Mouse (Mus musculus): Measurements from ENCODE around the gene Tigd3. TPM values are rescaled to one million over a fixed set of nuclear protein-coding genes. Genes with fewer than 3 reads are reported as not detected.

Gene Tigd3
- total and polyA plus RNA-seq, 3 experiments: 0.90 to 2.0 (median 1.0) TPM

DNA sequence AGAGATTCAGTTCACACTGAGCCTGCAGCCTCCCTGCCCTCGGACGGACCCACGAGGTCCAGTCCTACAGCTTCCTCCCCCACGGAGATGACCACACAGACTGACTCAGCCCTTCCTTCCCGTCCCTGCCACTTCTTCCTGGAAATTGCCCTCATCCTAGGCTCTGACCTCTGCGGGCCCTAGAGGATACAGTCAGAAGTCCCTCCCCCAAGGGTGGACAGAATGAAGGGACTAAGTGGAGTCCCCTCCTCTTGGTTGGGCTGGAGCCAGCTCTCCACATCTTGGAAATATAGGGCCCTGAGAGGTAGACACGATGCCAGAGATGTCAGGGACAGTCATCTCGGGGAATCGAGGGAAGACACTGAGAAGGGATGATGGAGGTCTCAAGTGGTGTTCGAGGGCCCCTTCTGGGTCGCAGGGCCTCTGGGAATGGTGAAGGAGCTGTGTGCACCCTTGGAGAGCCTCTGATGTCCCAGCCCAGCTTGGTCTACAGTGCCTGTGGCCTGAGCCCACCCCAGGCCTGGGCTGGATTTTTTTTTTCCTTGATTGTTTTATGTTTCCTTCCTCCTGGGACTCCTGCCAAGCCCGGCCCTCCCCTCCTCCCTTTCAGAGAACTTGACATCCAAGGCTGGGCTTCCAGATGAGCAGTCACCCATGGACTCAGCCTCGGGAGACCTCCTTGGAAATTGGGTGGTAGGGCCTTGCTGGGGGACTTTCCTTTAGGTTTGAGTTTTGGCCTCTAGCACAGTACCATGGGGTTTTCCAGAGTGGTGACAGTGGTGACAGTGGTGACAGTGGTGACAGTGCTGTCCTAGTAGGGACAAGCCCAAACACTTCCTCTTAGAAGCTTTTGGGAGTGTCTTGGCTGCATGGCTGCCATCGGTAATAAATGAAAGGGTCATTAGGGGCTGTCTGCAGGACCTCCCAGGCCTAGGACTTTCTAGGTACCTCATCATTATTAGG is 36.0 kb upstream of the Tigd3 start:
- ATAC-seq (ENCODE audit: extremely low read depth, insufficient number of reproducible peaks, low FRiP score, poor library complexity, severe bottlenecking) (no peak), DNase-seq (ENCODE audit: low spot score) (no peak)
- no peak overlapping the region for H3K4me3 ChIP-seq (ENCODE audit: low read depth, low read length)
- TF ChIP-seq GATA1 (IDR thresholded peaks at IDR 0.05; ENCODE audit: borderline replicate concordance, low read length) (no peak), POLR2AphosphoS5 (IDR thresholded peaks at IDR 0.05; ENCODE audit: insufficient replicate concordance, low read depth, low read length) (no peak), GATA2 (IDR thresholded peaks at IDR 0.05; ENCODE audit: borderline replicate concordance, low read depth, low read length) (no peak), CTCF (IDR thresholded peaks at IDR 0.05; ENCODE audit: low read depth, low read length) (no peak), TAL1 (conservative IDR thresholded peaks at IDR 0.05; ENCODE audit: low read depth, low read length) (no peak)
- no peaks in the 10 kb centered on the region for H3K9me3 ChIP-seq (replicated peaks)
- peaks cover 40% of the 10 kb centered on the region for H3K4me1 ChIP-seq (ENCODE audit: insufficient read depth, low read depth, low read length)
- peaks cover 56% of the 10 kb centered on the region for H3K27me3 ChIP-seq (ENCODE audit: insufficient read depth, low read length)
- no peaks in the 10 kb centered on the region for H3K36me3 ChIP-seq (replicated peaks)

GRCm38 (mm10) chr19:5928546-5928945 is 34.6 kb upstream of the Tigd3 start:
- Histone ChIP-seq H3K4me3 (ENCODE audit: low read depth, low read length) (no peak overlapping the region), H3K36me3 (replicated peaks) (no peaks in the 10 kb centered on the region), H3K9me3 (replicated peaks) (no peaks in the 10 kb centered on the region), H3K27me3 (ENCODE audit: insufficient read depth, low read length) (peaks cover 44% of the 10 kb centered on the region), H3K4me1 (ENCODE audit: insufficient read depth, low read depth, low read length) (peaks cover 53% of the 10 kb centered on the region)
- no peak for DNase-seq (ENCODE audit: low spot score)
- TF ChIP-seq GATA2 (IDR thresholded peaks at IDR 0.05; ENCODE audit: borderline replicate concordance, low read depth, low read length) (no peak), POLR2AphosphoS5 (IDR thresholded peaks at IDR 0.05; ENCODE audit: insufficient replicate concordance, low read depth, low read length) (no peak), GATA1 (IDR thresholded peaks at IDR 0.05; ENCODE audit: borderline replicate concordance, low read length) (no peak), TAL1 (conservative IDR thresholded peaks at IDR 0.05; ENCODE audit: low read depth, low read length) (no peak), CTCF (IDR thresholded peaks at IDR 0.05; ENCODE audit: low read depth, low read length) (no peak)
- ATAC-seq (ENCODE audit: extremely low read depth, insufficient number of reproducible peaks, low FRiP score, poor library complexity, severe bottlenecking): no peak

- Histone ChIP-seq H3K4me3 (ENCODE audit: low read depth, low read length) (no peak overlapping the region), H3K9me3 (replicated peaks) (no peaks in the 10 kb centered on the region), H3K27me3 (ENCODE audit: insufficient read depth, low read length) (peaks cover 44% of the 10 kb centered on the region), H3K36me3 (replicated peaks) (no peaks in the 10 kb centered on the region), H3K4me1 (ENCODE audit: insufficient read depth, low read depth, low read length) (peaks cover 56% of the 10 kb centered on the region)
- no peak for TF ChIP-seq POLR2AphosphoS5 (IDR thresholded peaks at IDR 0.05; ENCODE audit: insufficient replicate concordance, low read depth, low read length)
- TF ChIP-seq CTCF (IDR thresholded peaks at IDR 0.05; ENCODE audit: low read depth, low read length): no peak
- no peak for TF ChIP-seq TAL1 (conservative IDR thresholded peaks at IDR 0.05; ENCODE audit: low read depth, low read length)
- TF ChIP-seq GATA1 (IDR thresholded peaks at IDR 0.05; ENCODE audit: borderline replicate concordance, low read length): no peak
- TF ChIP-seq GATA2 (IDR thresholded peaks at IDR 0.05; ENCODE audit: borderline replicate concordance, low read depth, low read length): no peak
- ATAC-seq (ENCODE audit: extremely low read depth, insufficient number of reproducible peaks, low FRiP score, poor library complexity, severe bottlenecking) (no peak), DNase-seq (ENCODE audit: low spot score) (no peak)
Observed at GRCm38 (mm10) chr19:5928104-5928503, 34.2 kb upstream of the Tigd3 start.

GRCm38 (mm10) chr19:5927532-5927931 is 33.6 kb upstream of the Tigd3 start:
- no peak overlapping the region for H3K4me3 ChIP-seq (ENCODE audit: low read depth, low read length)
- DNase-seq (ENCODE audit: low spot score) (no peak), ATAC-seq (ENCODE audit: extremely low read depth, insufficient number of reproducible peaks, low FRiP score, poor library complexity, severe bottlenecking) (no peak)
- H3K27me3 ChIP-seq (ENCODE audit: insufficient read depth, low read length): peaks cover 39% of the 10 kb centered on the region
- peaks cover 62% of the 10 kb centered on the region for H3K4me1 ChIP-seq (ENCODE audit: insufficient read depth, low read depth, low read length)
- no peaks in the 10 kb centered on the region for H3K36me3 ChIP-seq (replicated peaks)
- no peak for TF ChIP-seq CTCF (IDR thresholded peaks at IDR 0.05; ENCODE audit: low read depth, low read length)
- TF ChIP-seq POLR2AphosphoS5 (IDR thresholded peaks at IDR 0.05; ENCODE audit: insufficient replicate concordance, low read depth, low read length): no peak
- no peak for TF ChIP-seq GATA2 (IDR thresholded peaks at IDR 0.05; ENCODE audit: borderline replicate concordance, low read depth, low read length)
- no peak for TF ChIP-seq TAL1 (conservative IDR thresholded peaks at IDR 0.05; ENCODE audit: low read depth, low read length)
- TF ChIP-seq GATA1 (IDR thresholded peaks at IDR 0.05; ENCODE audit: borderline replicate concordance, low read length): no peak
- H3K9me3 ChIP-seq (replicated peaks): no peaks in the 10 kb centered on the region

DNA sequence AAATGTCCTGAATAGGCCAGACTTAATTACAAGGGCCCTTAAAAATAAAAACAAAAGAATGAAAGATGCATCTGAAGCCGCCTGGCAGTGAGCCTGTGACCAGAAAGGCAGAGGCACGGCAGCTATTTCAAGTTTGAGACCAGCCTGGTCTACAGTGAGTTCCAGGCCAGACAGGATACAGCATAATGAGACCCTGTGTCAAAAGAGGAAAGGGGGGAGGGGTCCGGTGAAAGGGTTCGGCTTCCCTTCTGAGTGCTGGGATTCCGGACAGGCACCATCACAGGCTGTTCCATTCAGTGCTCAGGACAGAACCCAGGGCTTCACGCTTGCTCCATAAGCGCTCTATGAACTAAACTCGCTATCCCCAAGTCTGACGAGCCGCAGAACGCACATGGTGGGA is 33.1 kb upstream of the Tigd3 start:
- DNase-seq (ENCODE audit: low spot score): no peak
- Histone ChIP-seq H3K9me3 (replicated peaks) (no peaks in the 10 kb centered on the region), H3K27me3 (ENCODE audit: insufficient read depth, low read length) (peaks cover 36% of the 10 kb centered on the region), H3K4me3 (ENCODE audit: low read depth, low read length) (no peak overlapping the region), H3K36me3 (replicated peaks) (no peaks in the 10 kb centered on the region), H3K4me1 (ENCODE audit: insufficient read depth, low read depth, low read length) (peaks cover 67% of the 10 kb centered on the region)
- no peak for TF ChIP-seq CTCF (IDR thresholded peaks at IDR 0.05; ENCODE audit: low read depth, low read length)
- no peak for TF ChIP-seq GATA1 (IDR thresholded peaks at IDR 0.05; ENCODE audit: borderline replicate concordance, low read length)
- no peak for TF ChIP-seq TAL1 (conservative IDR thresholded peaks at IDR 0.05; ENCODE audit: low read depth, low read length)
- TF ChIP-seq GATA2 (IDR thresholded peaks at IDR 0.05; ENCODE audit: borderline replicate concordance, low read depth, low read length): no peak
- no peak for TF ChIP-seq POLR2AphosphoS5 (IDR thresholded peaks at IDR 0.05; ENCODE audit: insufficient replicate concordance, low read depth, low read length)
- ATAC-seq (ENCODE audit: extremely low read depth, insufficient number of reproducible peaks, low FRiP score, poor library complexity, severe bottlenecking): no peak

GRCm38 (mm10) chr19:5925311-5925855 is 31.4 kb upstream of the Tigd3 start:
- H3K27me3 ChIP-seq (ENCODE audit: insufficient read depth, low read length): peaks cover 29% of the 10 kb centered on the region
- no peak overlapping the region for H3K4me3 ChIP-seq (ENCODE audit: low read depth, low read length)

More at GRCm38 (mm10) chr19:5925311-5925855, 31.4 kb upstream of the Tigd3 start:
- no peak for TF ChIP-seq CTCF (IDR thresholded peaks at IDR 0.05; ENCODE audit: low read depth, low read length)
- no peak for TF ChIP-seq GATA2 (IDR thresholded peaks at IDR 0.05; ENCODE audit: borderline replicate concordance, low read depth, low read length)
- TF ChIP-seq GATA1 (IDR thresholded peaks at IDR 0.05; ENCODE audit: borderline replicate concordance, low read length): no peak
- no peak for TF ChIP-seq TAL1 (conservative IDR thresholded peaks at IDR 0.05; ENCODE audit: low read depth, low read length)
- no peak for TF ChIP-seq POLR2AphosphoS5 (IDR thresholded peaks at IDR 0.05; ENCODE audit: insufficient replicate concordance, low read depth, low read length)
- ATAC-seq (ENCODE audit: extremely low read depth, insufficient number of reproducible peaks, low FRiP score, poor library complexity, severe bottlenecking) (no peak), DNase-seq (ENCODE audit: low spot score) (no peak)
- Histone ChIP-seq H3K9me3 (replicated peaks) (no peaks in the 10 kb centered on the region), H3K4me1 (ENCODE audit: insufficient read depth, low read depth, low read length) (peaks cover 83% of the 10 kb centered on the region), H3K36me3 (replicated peaks) (peaks cover 4% of the 10 kb centered on the region)
